Mouse (Mus musculus): ENCODE measurements at regions not wholly inside any gene's neighbourhood (a gene's known extent, or its start where the extent isn't known, plus 50 kb on each side); places are given as distances from the start of the nearest gene placed in this dataset.

DNA sequence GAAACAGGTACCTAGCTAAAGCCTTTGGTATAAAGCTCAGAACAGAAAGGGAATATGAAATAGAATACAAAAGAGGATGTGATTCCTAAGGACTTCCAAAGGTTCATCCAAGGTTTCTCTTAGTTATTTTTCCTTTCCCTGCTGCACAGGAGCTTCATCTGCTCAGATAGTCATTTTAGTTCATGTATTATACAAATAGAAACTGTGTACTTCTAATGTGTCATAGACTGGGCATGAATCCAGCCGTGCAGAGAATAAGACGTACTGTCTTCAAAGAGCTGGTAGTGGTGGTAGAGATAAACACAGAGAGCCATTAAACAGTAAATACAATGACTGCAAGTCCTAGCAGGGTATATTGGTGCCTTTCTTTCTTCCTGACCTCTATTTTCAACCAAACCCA, 292.9 kb upstream of the Gpc6 start:
- TF ChIP-seq MYOD1 (IDR thresholded peaks at IDR 0.05; ENCODE audit: control insufficient read depth, insufficient read length, low read depth) (no peak), CTCF (IDR thresholded peaks at IDR 0.05; ENCODE audit: control insufficient read depth, insufficient read depth, insufficient read length) (no peak), USF1 (IDR thresholded peaks at IDR 0.05; ENCODE audit: low read depth) (no peak), MYOG (IDR thresholded peaks at IDR 0.05; ENCODE audit: control insufficient read depth, extremely low read depth, insufficient read length) (no peak), MAX (IDR thresholded peaks at IDR 0.05) (no peak), CEBPB (IDR thresholded peaks at IDR 0.05; ENCODE audit: low read depth) (no peak), FOSL1 (IDR thresholded peaks at IDR 0.05; ENCODE audit: insufficient read depth, low read length, poor library complexity, severe bottlenecking) (no peak)

Measured in C2C12 (cell line).